26 mouse cellular contexts compared by ENCODE assay signal in the genomic region with DNA sequence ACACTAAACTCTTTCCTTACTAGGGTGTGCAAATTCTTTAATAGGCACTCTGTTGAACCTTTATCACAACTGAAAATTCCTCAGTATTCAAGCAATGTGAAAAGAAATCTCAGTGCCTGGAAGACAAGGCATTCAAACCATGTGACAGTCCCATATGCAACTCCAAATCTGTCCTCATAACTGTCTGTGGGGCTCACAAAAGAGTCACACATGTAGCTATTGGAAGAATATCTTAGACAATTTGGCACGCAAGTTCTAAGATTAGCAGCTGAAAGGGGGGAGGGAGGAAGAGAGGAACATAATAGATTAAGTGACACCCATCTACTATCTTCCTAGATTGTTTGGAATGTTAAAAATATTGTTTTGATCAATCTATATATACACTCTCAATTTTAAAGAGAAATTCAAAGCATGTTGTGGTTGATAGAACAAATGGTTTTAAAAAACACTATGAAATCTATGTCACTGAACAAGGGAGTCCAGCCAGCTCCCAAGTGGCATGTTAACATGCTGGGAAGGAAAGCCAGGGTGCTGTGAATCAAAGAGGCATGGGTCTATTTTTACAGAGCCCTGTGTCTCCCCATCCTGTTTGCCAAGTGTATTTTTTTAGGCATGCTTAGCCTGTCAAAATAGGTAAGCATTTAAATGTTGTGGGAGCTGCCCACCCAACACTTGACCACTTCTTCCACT.
DNase-seq lines count a peak whose midpoint lies in the region; ATAC-seq and TF ChIP-seq lines count a peak whose summit lies in the region.
"Had no signal": no experiment of that assay in that cellular context is flagged by ENCODE, and none has a peak within 500 bp of the region (broad histone marks: within the 10 kb centered on the region; RNA-seq: fewer than 3 reads in every experiment).

No protein-coding gene starts in this region.

- H3K9ac ChIP-seq in forebrain, embryonic 15.5 days (replicated peaks) = no peak overlapping the region
- H3K9ac ChIP-seq in heart, embryonic 12.5 days = no peak overlapping the region
- H3K9ac ChIP-seq in lung, embryonic 14.5 days = no peak overlapping the region
- no peak overlapping the region for H3K9ac ChIP-seq in lung, postnatal 0 days (replicated peaks; ENCODE audit: low read depth)
- H3K9ac ChIP-seq: embryonic facial prominence, embryonic 12.5 days; embryonic facial prominence, embryonic 15.5 days; heart, embryonic 15.5 days; hindbrain, embryonic 12.5 days; hindbrain, embryonic 15.5 days had no signal

- 71% methylated on average over 1 of the region's 1 CpGs for WGBS in forebrain, embryonic 15.5 days
- WGBS in forebrain, embryonic 10.5 days = 100% methylated on average over 1 of the region's 1 CpGs
- WGBS in heart, embryonic 12.5 days = 59% methylated on average over 1 of the region's 1 CpGs
- WGBS in lung, embryonic 14.5 days = 61% methylated on average over 1 of the region's 1 CpGs
- 65% methylated on average over 1 of the region's 1 CpGs for WGBS in lung, postnatal 0 days

- no peaks in the 10 kb centered on the region for H3K4me1 ChIP-seq in forebrain, embryonic 15.5 days
- no peaks in the 10 kb centered on the region for H3K4me1 ChIP-seq in forebrain, embryonic 10.5 days
- no peaks in the 10 kb centered on the region for H3K4me1 ChIP-seq in heart, embryonic 12.5 days (replicated peaks)
- no peaks in the 10 kb centered on the region for H3K4me1 ChIP-seq in lung, embryonic 14.5 days (ENCODE audit: insufficient read depth)
- no peaks in the 10 kb centered on the region for H3K4me1 ChIP-seq in lung, postnatal 0 days (ENCODE audit: insufficient read depth, low read depth, low read length)
- H3K4me1 ChIP-seq: embryonic facial prominence, embryonic 12.5 days; embryonic facial prominence, embryonic 15.5 days; heart, embryonic 15.5 days; hindbrain, embryonic 12.5 days; hindbrain, embryonic 15.5 days had no signal

- no peak overlapping the region for H3K4me3 ChIP-seq in forebrain, embryonic 15.5 days
- no peak overlapping the region for H3K4me3 ChIP-seq in forebrain, embryonic 10.5 days
- H3K4me3 ChIP-seq in heart, embryonic 12.5 days = no peak overlapping the region
- H3K4me3 ChIP-seq in lung, embryonic 14.5 days (ENCODE audit: low read depth, low read length) = no peak overlapping the region
- no peak overlapping the region for H3K4me3 ChIP-seq in lung, postnatal 0 days (ENCODE audit: low read depth, low read length)
- H3K4me3 ChIP-seq: embryonic facial prominence, embryonic 12.5 days; embryonic facial prominence, embryonic 15.5 days; heart, embryonic 15.5 days; hindbrain, embryonic 12.5 days; hindbrain, embryonic 15.5 days had no signal

- no peaks in the 10 kb centered on the region for H3K9me3 ChIP-seq in forebrain, embryonic 15.5 days
- H3K9me3 ChIP-seq in forebrain, embryonic 10.5 days = no peaks in the 10 kb centered on the region
- H3K9me3 ChIP-seq in heart, embryonic 12.5 days (replicated peaks) = no peaks in the 10 kb centered on the region
- no peaks in the 10 kb centered on the region for H3K9me3 ChIP-seq in lung, embryonic 14.5 days (ENCODE audit: low read depth, low read length)
- no peaks in the 10 kb centered on the region for H3K9me3 ChIP-seq in lung, postnatal 0 days (ENCODE audit: low read length)
- H3K9me3 ChIP-seq: embryonic facial prominence, embryonic 12.5 days; embryonic facial prominence, embryonic 15.5 days; G1E; heart, embryonic 15.5 days; hindbrain, embryonic 12.5 days; hindbrain, embryonic 15.5 days had no signal

- TF ChIP-seq EP300 in lung, postnatal 0 days (IDR thresholded peaks at IDR 0.05) = no peak

- H3K27me3 ChIP-seq in forebrain, embryonic 15.5 days = no peaks in the 10 kb centered on the region
- H3K27me3 ChIP-seq in forebrain, embryonic 10.5 days (ENCODE audit: poor library complexity, severe bottlenecking) = peaks cover 62% of the 10 kb centered on the region
- no peaks in the 10 kb centered on the region for H3K27me3 ChIP-seq in heart, embryonic 12.5 days (replicated peaks)
- H3K27me3 ChIP-seq in lung, embryonic 14.5 days (ENCODE audit: insufficient read depth, low read length) = no peaks in the 10 kb centered on the region
- no peaks in the 10 kb centered on the region for H3K27me3 ChIP-seq in lung, postnatal 0 days (replicated peaks; ENCODE audit: insufficient read depth, low read length)
- H3K27me3 ChIP-seq: CH12.LX; embryonic facial prominence, embryonic 12.5 days; embryonic facial prominence, embryonic 15.5 days; heart, embryonic 15.5 days; hindbrain, embryonic 12.5 days; hindbrain, embryonic 15.5 days had no signal

- ATAC-seq in forebrain, embryonic 15.5 days (replicated peaks) = peak; percentile 68; the same call in 1 of the 2 replicates
- ATAC-seq in heart, embryonic 12.5 days (ENCODE audit: insufficient number of reproducible peaks, low FRiP score) = no peak
- ATAC-seq in lung, embryonic 14.5 days (ENCODE audit: insufficient read depth) = no peak
- no peak for ATAC-seq in lung, postnatal 0 days
- ATAC-seq: intestine, postnatal 0 days; Patski had no signal

- no peaks in the 10 kb centered on the region for H3K36me3 ChIP-seq in forebrain, embryonic 15.5 days
- H3K36me3 ChIP-seq in forebrain, embryonic 10.5 days (replicated peaks) = no peaks in the 10 kb centered on the region
- H3K36me3 ChIP-seq in heart, embryonic 12.5 days = no peaks in the 10 kb centered on the region
- no peaks in the 10 kb centered on the region for H3K36me3 ChIP-seq in lung, embryonic 14.5 days (ENCODE audit: insufficient read depth)
- no peaks in the 10 kb centered on the region for H3K36me3 ChIP-seq in lung, postnatal 0 days (ENCODE audit: insufficient read depth, low read length)
- H3K36me3 ChIP-seq: embryonic facial prominence, embryonic 12.5 days; embryonic facial prominence, embryonic 15.5 days; G1E; heart, embryonic 15.5 days; hindbrain, embryonic 12.5 days; hindbrain, embryonic 15.5 days had no signal

- H3K27ac ChIP-seq in forebrain, embryonic 15.5 days (replicated peaks) = no peak overlapping the region
- H3K27ac ChIP-seq in forebrain, embryonic 10.5 days = no peak overlapping the region
- H3K27ac ChIP-seq in heart, embryonic 12.5 days (ENCODE audit: poor library complexity, severe bottlenecking) = no peak overlapping the region
- H3K27ac ChIP-seq in lung, embryonic 14.5 days (ENCODE audit: low read depth) = no peak overlapping the region
- H3K27ac ChIP-seq in lung, postnatal 0 days (ENCODE audit: low read length) = no peak overlapping the region
- H3K27ac ChIP-seq: embryonic facial prominence, embryonic 12.5 days; embryonic facial prominence, embryonic 15.5 days; heart, embryonic 15.5 days; hindbrain, embryonic 12.5 days; hindbrain, embryonic 15.5 days had no signal

- no peak overlapping the region for H3K4me2 ChIP-seq in forebrain, embryonic 15.5 days (replicated peaks)
- no peak overlapping the region for H3K4me2 ChIP-seq in heart, embryonic 12.5 days
- no peak overlapping the region for H3K4me2 ChIP-seq in lung, embryonic 14.5 days
- H3K4me2 ChIP-seq in lung, postnatal 0 days (replicated peaks; ENCODE audit: low read depth, low read length) = no peak overlapping the region
- H3K4me2 ChIP-seq: embryonic facial prominence, embryonic 12.5 days; embryonic facial prominence, embryonic 15.5 days; heart, embryonic 11.5 days; heart, embryonic 15.5 days; hindbrain, embryonic 12.5 days; hindbrain, embryonic 15.5 days had no signal

- DNase-seq in forebrain, embryonic 10.5 days (ENCODE audit: extremely low spot score, low spot score) = no peak
- DNase-seq in heart, adult 18-20 months = peak; percentile 10 to 29
- peak; percentile 12 for DNase-seq in lung, embryonic 14.5 days
- no peak for DNase-seq in lung, postnatal 0 days (ENCODE audit: low spot score)
- DNase-seq: adrenal gland, postnatal 10 days; adrenal gland, postnatal 36 days; B cell, adult 2 months; cerebellum, adult 11 months; cerebellum, adult 2 months; cerebellum, adult 9-11 months; cerebellum, postnatal 25 days; gastrocnemius, postnatal 10 days; gastrocnemius, postnatal 36 days; kidney, adult 2 months had no signal

- TF ChIP-seq CTCF in lung, embryonic 14.5 days (IDR thresholded peaks at IDR 0.05; ENCODE audit: low read depth) = no peak
- TF ChIP-seq CTCF in lung, postnatal 0 days (IDR thresholded peaks at IDR 0.05) = no peak

Comparison
In these comparisons a context has a peak if more than half of its experiments do, and no peak if none do; other contexts are left out.
1. DNase-seq: peak in heart, adult 18-20 months (2 of 2) and lung, embryonic 14.5 days (single experiment); none in forebrain, embryonic 10.5 days (single experiment) and lung, postnatal 0 days (single experiment).